Mouse (Mus musculus) neural tube, embryonic 11.5 days (tissue): ENCODE measurements around the gene Tmem200a. TPM values are rescaled to one million over a fixed set of nuclear protein-coding genes. Genes with fewer than 3 reads are reported as not detected.

Source experiments
- ATAC-seq: fragments of 200-750 bp; cut with Nextera tagmentation; 2 replicates; pipeline ENCODE4 v1.8.0; 2017; ENCODE audit warnings: moderate number of reproducible peaks, mild to moderate bottlenecking, moderate TSS enrichment, moderate library complexity; ENCODE audit not compliant: insufficient read depth, low FRiP score, low TSS enrichment
- DNase-seq: peaks from one replicate; pipeline ENCODE4 v3.0.0-alpha.2; 2015; ENCODE audit warnings: low spot score
- H3K27ac ChIP-seq: fragments of 300-500 bp; sonication (generic); 2 replicates; pipeline ENCODE4 v1.5.1; 2014; ENCODE audit warnings: low read depth, mild to moderate bottlenecking, low read length
- H3K27me3 ChIP-seq: fragments of 300-500 bp; sonication (generic); 2 replicates; pipeline ENCODE4 v1.6.1; 2014; ENCODE audit warnings: mild to moderate bottlenecking, low read length, mixed read lengths; ENCODE audit not compliant: control insufficient read depth, insufficient read depth
- H3K36me3 ChIP-seq: fragments of 300-500 bp; sonication (generic); 2 replicates; pipeline ENCODE4 v1.6.1; 2014; ENCODE audit warnings: mild to moderate bottlenecking, low read length, moderate library complexity, mixed read lengths; ENCODE audit not compliant: control insufficient read depth, insufficient read depth
- H3K4me1 ChIP-seq: fragments of 300-500 bp; sonication (generic); 2 replicates; pipeline ENCODE4 v1.6.1; 2014; ENCODE audit warnings: low read length, mixed read lengths; ENCODE audit not compliant: control insufficient read depth, insufficient read depth
- H3K4me2 ChIP-seq: fragments of 300-500 bp; sonication (generic); 2 replicates; pipeline ENCODE4 v1.6.1; 2014; ENCODE audit warnings: low read depth, mild to moderate bottlenecking, moderate library complexity
- H3K4me3 ChIP-seq: fragments of 300-500 bp; sonication (generic); 2 replicates; pipeline ENCODE4 v1.5.1; 2014; ENCODE audit warnings: low read depth, low read length
- H3K9ac ChIP-seq: fragments of 300-500 bp; sonication (generic); 2 replicates; pipeline ENCODE4 v1.6.1; 2014; ENCODE audit warnings: mild to moderate bottlenecking, low read length
- H3K9me3 ChIP-seq: fragments of 300-500 bp; sonication (generic); 2 replicates; pipeline ENCODE4 v1.6.1; 2016; ENCODE audit warnings: low read length; ENCODE audit not compliant: control insufficient read depth
- whole genome bisulfite sequencing: fragments of 180-500 bp; shearing (Covaris S2); extraction: QIAGEN DNeasy Blood & Tissue Kit; methylation state at CpG from one replicate; pipeline ENCODE4 v1.1.7; 2014; 5-methylcytosine and 5-hydroxymethylcytosine counted together
- polyA plus RNA-seq: library from polyadenylated mRNA; unstranded; fragments of >200 nt; fragmentation: Nextera tagmentation; extraction: Ambion mirVana; gene quantifications from 2 replicates; pipeline ENCODE4 v1.2.1, GENCODE M21; 2014

Tmem200a gene
- polyA plus RNA-seq, 1 experiment from 2014 or later: 15.0 TPM

DNA sequence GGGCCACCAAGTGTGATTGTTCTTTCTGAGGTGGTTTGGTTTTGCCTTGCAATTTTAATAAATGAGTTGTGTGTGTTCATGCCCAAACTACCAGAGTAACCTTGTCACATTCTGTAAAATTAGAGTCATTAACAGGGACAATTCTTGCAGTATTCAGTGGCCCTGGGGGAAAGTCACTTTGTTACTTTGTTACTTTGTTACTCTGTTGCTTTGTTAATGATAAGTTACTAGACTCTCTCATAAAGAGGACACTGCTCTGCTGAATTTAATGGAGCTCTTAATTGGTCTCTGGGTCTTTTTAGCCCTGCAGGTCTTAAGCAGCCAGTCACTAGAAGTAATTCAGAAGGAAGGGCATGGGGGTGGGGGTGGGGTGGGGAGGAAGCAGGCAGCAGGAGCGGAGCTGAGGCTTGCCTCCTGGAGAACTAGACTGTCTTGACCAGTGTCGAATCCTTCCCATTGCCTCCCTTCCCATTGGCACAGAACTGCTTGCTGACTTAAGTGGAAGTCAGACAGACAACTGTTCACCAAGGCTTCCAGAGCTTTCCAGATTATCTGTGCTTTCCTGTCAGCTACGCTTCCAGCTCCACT, 124.1 kb downstream of the Tmem200a start:
- Histone ChIP-seq H3K4me2 (no peak overlapping the region), H3K36me3 (no peaks in the 10 kb centered on the region), H3K9me3 (no peaks in the 10 kb centered on the region), H3K27ac (no peak overlapping the region), H3K27me3 (no peaks in the 10 kb centered on the region), H3K4me1 (no peaks in the 10 kb centered on the region), H3K9ac (no peak overlapping the region), H3K4me3 (no peak overlapping the region)
- ATAC-seq: no peak
- WGBS: 57% methylated on average over 3 of the region's 3 CpGs
- no peak for DNase-seq

DNA sequence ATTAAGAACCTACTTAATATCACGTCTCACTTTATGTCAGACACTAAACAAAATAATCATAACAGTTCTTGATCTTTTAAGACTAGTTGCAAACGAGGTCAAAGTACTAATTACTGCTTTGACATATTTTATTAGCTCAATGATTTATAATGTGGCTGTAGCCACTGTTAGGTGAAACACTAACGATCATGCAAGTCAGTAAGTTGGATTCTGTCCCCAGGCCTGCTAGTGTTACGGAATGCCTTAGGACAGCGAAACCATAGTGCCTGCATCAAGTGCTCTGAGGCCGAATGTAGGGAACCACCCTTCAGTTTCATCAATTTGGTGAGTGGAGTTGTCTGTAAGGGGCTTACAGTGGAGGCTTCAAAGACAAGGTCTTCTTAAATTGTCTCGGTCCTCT, 126.0 kb downstream of the Tmem200a start:
- Histone ChIP-seq H3K4me1 (no peaks in the 10 kb centered on the region), H3K9me3 (no peaks in the 10 kb centered on the region), H3K9ac (no peak overlapping the region), H3K4me3 (no peak overlapping the region), H3K36me3 (no peaks in the 10 kb centered on the region), H3K27ac (no peak overlapping the region), H3K4me2 (no peak overlapping the region), H3K27me3 (no peaks in the 10 kb centered on the region)
- ATAC-seq: no peak
- WGBS: 65% methylated on average over 7 of the region's 7 CpGs
- no peak for DNase-seq

DNA sequence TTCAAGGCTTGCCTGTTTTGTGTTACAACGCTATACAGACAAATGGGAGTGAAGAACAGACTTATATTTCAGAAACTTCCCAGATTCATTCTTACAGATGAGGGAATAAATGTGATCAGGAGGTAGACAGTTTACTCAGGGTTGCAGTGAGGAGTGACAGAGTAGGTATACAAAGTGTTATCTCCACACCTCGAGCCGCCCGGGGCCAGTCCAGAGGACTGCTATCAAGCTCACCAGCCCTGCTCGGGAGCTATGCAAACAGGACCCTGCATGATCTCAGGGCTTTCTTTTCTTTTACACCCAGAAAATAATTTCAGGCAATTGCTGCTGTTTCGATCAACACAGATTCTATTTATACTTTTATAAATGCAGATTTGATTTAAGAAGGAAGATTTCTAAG, 126.7 kb downstream of the Tmem200a start:
- no peaks in the 10 kb centered on the region for H3K9me3 ChIP-seq
- no peak for DNase-seq
- H3K4me1 ChIP-seq: no peaks in the 10 kb centered on the region
- H3K4me3 ChIP-seq: no peak overlapping the region
- ATAC-seq: no peak
- no peaks in the 10 kb centered on the region for H3K36me3 ChIP-seq
- H3K4me2 ChIP-seq: no peak overlapping the region
- 76% methylated on average over 6 of the region's 6 CpGs for WGBS
- H3K9ac ChIP-seq: no peak overlapping the region
- H3K27me3 ChIP-seq: no peaks in the 10 kb centered on the region
- H3K27ac ChIP-seq: no peak overlapping the region

DNA sequence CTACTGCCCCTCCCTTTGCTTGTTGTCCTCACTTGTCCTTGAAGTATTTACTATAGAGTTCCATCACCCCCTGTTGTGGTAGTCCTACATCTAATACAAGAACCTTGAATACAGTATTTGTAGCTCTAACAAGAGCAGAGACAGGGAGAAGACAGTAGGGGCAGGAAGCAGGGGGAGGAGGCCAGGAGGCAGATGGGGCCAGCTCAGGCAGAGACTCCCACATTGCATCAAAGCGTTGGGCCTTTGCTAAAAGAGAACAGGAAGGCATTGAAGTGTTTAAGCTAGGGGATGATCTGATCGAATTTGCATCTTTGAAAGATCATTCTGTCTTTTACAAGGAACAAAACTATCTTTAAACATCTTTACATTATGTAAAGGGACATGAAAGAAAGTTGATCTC, 133.0 kb downstream of the Tmem200a start:
- H3K27me3 ChIP-seq: no peaks in the 10 kb centered on the region
- WGBS: 78% methylated on average over 2 of the region's 2 CpGs
- H3K27ac ChIP-seq: no peak overlapping the region
- H3K9ac ChIP-seq: no peak overlapping the region
- H3K9me3 ChIP-seq: no peaks in the 10 kb centered on the region
- ATAC-seq: no peak
- H3K4me1 ChIP-seq: no peaks in the 10 kb centered on the region
- no peak for DNase-seq
- no peak overlapping the region for H3K4me3 ChIP-seq
- no peak overlapping the region for H3K4me2 ChIP-seq
- no peaks in the 10 kb centered on the region for H3K36me3 ChIP-seq

DNA sequence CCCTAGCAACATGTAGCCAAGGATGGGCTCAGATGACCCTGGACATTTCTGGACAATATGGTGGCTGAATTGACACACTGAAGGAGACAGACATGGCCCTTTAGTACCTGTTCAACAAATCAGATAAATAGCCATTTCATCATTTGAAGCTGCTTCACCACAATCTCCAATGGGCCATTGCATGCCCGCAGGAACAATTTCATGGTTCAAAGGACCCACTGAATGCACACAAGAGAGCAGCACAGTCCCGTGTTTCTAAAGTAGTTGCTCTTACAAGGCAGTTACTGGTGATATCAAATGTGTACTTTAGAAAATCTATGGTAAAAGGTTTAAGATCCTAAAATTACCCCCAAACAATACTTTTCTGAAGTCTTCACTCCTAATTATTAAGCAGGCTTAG, 134.2 kb downstream of the Tmem200a start:
- ATAC-seq (no peak), DNase-seq (no peak)
- 44% methylated on average over 2 of the region's 2 CpGs for WGBS
- Histone ChIP-seq H3K4me3 (no peak overlapping the region), H3K27ac (no peak overlapping the region), H3K9ac (no peak overlapping the region), H3K4me2 (no peak overlapping the region), H3K27me3 (no peaks in the 10 kb centered on the region), H3K4me1 (no peaks in the 10 kb centered on the region), H3K9me3 (no peaks in the 10 kb centered on the region), H3K36me3 (no peaks in the 10 kb centered on the region)

DNA sequence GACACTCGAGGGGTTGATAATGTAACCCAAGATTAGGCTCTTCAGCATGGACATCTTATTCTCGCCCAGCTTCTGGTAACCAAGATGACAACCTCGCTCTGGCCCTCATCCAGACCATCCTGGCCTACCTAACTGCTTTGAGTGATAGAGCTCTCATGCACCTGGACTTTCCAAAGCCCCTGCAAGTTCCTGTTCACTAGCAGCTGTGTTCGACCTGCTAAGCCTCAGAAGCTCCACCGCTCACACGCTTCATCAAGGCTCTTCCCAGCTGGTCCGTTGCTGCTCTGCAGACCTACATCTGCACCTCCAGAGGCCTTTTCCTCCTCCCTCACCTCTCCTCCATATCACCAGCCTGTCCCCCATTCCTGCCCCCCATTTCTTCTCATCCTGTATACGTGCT, 147.1 kb downstream of the Tmem200a start:
- no peaks in the 10 kb centered on the region for H3K9me3 ChIP-seq
- H3K4me1 ChIP-seq: peaks cover 15% of the 10 kb centered on the region; the same call in 1 of the 2 replicates
- ATAC-seq (no peak), DNase-seq (no peak)
- no peak overlapping the region for H3K4me2 ChIP-seq
- no peaks in the 10 kb centered on the region for H3K36me3 ChIP-seq
- H3K27me3 ChIP-seq: no peaks in the 10 kb centered on the region
- no peak overlapping the region for H3K4me3 ChIP-seq
- no peak overlapping the region for H3K9ac ChIP-seq
- H3K27ac ChIP-seq: no peak overlapping the region
- WGBS: 87% methylated on average over 8 of the region's 8 CpGs

DNA sequence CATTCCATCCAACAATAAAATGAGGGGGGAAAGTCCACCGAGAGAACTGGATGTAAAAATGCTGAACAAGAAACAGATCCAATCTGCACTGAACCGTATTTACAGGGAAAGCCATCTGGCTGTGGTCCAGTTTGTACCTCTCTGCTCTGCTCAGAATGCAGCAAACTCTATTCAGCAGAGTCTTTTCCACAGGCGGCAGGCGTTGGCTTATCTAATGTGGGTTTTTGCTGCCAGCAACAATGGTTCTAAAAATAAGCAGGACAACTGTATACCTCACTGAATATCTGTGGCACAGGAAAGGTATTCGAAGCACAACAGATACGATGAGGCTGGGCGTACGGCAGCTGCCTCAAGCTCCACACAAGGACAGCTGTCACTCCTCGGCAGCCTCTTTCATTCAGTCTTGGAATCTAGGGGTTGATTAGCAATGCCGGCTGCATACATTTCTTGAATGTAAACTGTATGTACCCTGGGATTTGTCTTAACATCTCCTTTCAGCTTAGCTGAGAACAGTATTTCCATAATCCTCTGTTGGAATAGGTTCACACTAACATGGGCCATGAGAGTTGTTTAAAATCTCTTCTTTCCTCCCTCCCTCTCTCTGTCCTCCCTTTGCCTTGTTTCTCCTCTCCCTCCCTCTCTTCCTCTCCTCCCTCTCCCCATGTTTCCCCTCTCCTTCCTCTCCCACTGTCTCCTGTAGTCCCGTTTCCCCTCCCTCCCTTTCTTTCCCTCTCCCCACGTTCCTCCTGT, 149.3 kb downstream of the Tmem200a start:
- Histone ChIP-seq H3K9ac (no peak overlapping the region), H3K4me3 (no peak overlapping the region), H3K4me1 (peaks cover 15% of the 10 kb centered on the region; the same call in 1 of the 2 replicates), H3K27ac (no peak overlapping the region), H3K4me2 (no peak overlapping the region), H3K27me3 (no peaks in the 10 kb centered on the region), H3K36me3 (no peaks in the 10 kb centered on the region), H3K9me3 (no peaks in the 10 kb centered on the region)
- ATAC-seq: no peak
- WGBS: 57% methylated on average over 12 of the region's 12 CpGs
- DNase-seq: no peak

DNA sequence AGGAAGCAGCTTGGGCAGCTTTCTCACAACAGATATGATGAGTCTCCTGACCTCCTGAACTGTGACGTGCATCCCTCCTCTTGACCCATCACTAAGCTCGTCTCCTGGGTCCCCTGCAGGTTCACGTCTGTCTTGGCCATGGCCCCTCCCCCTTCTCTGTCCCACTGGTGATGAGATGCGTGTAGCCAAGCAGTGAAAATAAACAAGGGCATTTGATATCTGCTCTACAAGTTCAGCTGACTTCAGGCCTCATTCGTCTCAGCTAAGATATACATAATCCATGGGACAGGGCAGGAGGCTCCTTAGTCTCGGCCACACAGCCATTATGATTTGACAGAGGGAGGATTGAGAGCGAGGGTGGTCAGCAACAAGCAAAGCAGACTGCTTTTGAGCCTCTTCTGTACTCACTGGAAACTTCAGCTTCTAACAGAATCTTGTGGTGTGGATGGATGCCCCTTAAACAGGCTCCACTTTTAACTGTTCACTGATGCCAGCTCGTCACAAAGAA, 149.9 kb downstream of the Tmem200a start:
- no peak for DNase-seq

DNA sequence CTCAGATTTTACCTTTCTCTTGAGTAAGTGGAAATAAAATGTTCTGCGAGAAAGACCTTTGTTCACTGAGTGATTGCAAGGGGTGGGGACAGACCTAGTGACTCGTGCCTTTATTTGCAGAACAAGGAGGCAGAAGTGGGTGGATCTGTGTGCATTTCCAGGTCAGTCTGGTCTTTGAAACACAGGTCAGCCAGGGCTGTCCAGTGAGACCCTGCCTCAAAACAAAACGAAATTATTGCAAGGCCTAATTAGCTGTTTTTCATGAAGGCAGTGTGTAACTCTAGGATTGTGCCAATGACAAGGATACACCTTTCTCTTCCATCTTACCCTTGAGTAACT, 150.4 kb downstream of the Tmem200a start:
- H3K9ac ChIP-seq: no peak overlapping the region
- no peaks in the 10 kb centered on the region for H3K27me3 ChIP-seq
- no peak overlapping the region for H3K4me3 ChIP-seq
- H3K4me1 ChIP-seq: peaks cover 15% of the 10 kb centered on the region; the same call in 1 of the 2 replicates
- no peaks in the 10 kb centered on the region for H3K36me3 ChIP-seq
- 26% methylated on average over 3 of the region's 3 CpGs for WGBS
- no peak for DNase-seq
- no peak overlapping the region for H3K4me2 ChIP-seq
- no peak overlapping the region for H3K27ac ChIP-seq
- peak; percentile 14; the same call in 1 of the 2 replicates for ATAC-seq
- no peaks in the 10 kb centered on the region for H3K9me3 ChIP-seq

More for the DNA sequence above, 149.9 kb downstream of the Tmem200a start:
- ATAC-seq: peak; percentile 39; the same call in 1 of the 2 replicates
- no peaks in the 10 kb centered on the region for H3K36me3 ChIP-seq
- H3K27me3 ChIP-seq: no peaks in the 10 kb centered on the region
- H3K4me2 ChIP-seq: no peak overlapping the region
- 36% methylated on average over 8 of the region's 8 CpGs for WGBS
- H3K4me3 ChIP-seq: no peak overlapping the region
- H3K4me1 ChIP-seq: peaks cover 15% of the 10 kb centered on the region; the same call in 1 of the 2 replicates
- H3K9ac ChIP-seq: no peak overlapping the region
- H3K9me3 ChIP-seq: no peaks in the 10 kb centered on the region
- no peak overlapping the region for H3K27ac ChIP-seq
